Comparison of ENCODE assay signal across 1 mouse cellular context in the genomic region with DNA sequence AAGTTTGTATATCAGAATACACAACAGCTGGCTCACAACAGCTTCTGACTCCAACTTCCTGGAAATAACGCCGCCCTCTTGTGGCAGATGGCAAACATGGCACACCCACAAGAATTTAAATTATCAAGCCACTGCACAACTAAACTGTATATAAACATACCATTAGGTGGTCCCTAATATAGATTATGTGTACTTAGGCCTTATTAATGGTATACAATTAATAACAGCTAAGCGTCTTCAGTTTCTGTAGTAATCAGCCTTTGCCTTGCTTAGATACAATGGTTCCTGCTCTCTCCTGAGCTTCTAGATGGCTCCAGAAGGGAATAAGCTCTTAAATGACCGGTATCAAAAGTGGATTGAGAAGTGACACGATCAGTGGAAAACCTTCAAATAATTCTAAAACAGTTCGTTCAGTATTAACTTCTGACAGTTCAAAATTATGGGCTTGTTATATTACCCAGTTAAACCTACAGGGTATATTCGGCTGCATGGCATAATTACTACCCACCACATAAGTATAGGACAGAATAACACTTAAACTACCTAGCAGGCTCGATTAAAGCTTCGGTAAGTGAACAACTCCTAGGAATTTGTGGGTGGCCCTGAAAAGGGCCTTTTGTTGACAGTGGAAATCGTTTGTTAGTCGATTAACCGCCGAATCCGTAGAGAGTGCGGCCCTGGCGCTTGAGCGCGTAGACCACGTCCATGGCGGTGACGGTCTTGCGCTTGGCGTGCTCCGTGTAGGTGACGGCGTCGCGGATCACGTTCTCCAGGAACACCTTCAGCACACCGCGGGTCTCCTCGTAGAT.
A peak's percentile ranks its signal among the peaks of the same experiment; 100 is the strongest.
TF ChIP-seq lines count a peak whose summit lies in the region.

No protein-coding gene starts in this region.

TF ChIP-seq in CH12.LX, 34 proteins besides CTCF, POLR2A, EP300 and RAD21:
- TF ChIP-seq GABPA (IDR thresholded peaks at IDR 0.05; ENCODE audit: insufficient replicate concordance, low read depth, low read length) = no peak
- no peak for TF ChIP-seq JUN (IDR thresholded peaks at IDR 0.05; ENCODE audit: insufficient read depth, low read depth, low read length)
- TF ChIP-seq TCF12 (IDR thresholded peaks at IDR 0.05; ENCODE audit: low read depth, low read length) = no peak
- no peak for TF ChIP-seq TBP (conservative IDR thresholded peaks at IDR 0.05; ENCODE audit: low read depth, low read length)
- TF ChIP-seq ZMIZ1 (IDR thresholded peaks at IDR 0.05; ENCODE audit: low read depth, low read length) = peak; percentile 99
- TF ChIP-seq KAT2A (IDR thresholded peaks at IDR 0.05; ENCODE audit: insufficient replicate concordance, low read length) = no peak
- TF ChIP-seq BHLHE40 (IDR thresholded peaks at IDR 0.05; ENCODE audit: low read depth, low read length) = peak; percentile 49; the same call in 1 of the 2 replicates
- TF ChIP-seq SIN3A (IDR thresholded peaks at IDR 0.05; ENCODE audit: low read length) = peak; percentile 61; the same call in 1 of the 2 replicates
- peak; percentile 85 for TF ChIP-seq ELF1 (IDR thresholded peaks at IDR 0.05; ENCODE audit: low read depth, low read length)
- TF ChIP-seq PAX5 (IDR thresholded peaks at IDR 0.05; ENCODE audit: low read length) = no peak
- peak; percentile 100 for TF ChIP-seq POLR2AphosphoS2 (IDR thresholded peaks at IDR 0.05; ENCODE audit: low read depth, low read length)
- TF ChIP-seq MAX (IDR thresholded peaks at IDR 0.05; ENCODE audit: low read length) = 0 out of 2 replicates have a peak, but pooled peaks have one; percentile 54
- TF ChIP-seq JUND (conservative IDR thresholded peaks at IDR 0.05; ENCODE audit: low read depth, low read length) = 0 out of 2 replicates have a peak, but pooled peaks have one; percentile 40
- peak; percentile 75; the same call in 1 of the 2 replicates for TF ChIP-seq MYC (IDR thresholded peaks at IDR 0.05; ENCODE audit: low read depth, low read length)
- no peak for TF ChIP-seq ZNF384 (IDR thresholded peaks at IDR 0.05; ENCODE audit: low read depth, low read length)
- TF ChIP-seq USF2 (conservative IDR thresholded peaks at IDR 0.05; ENCODE audit: low read depth, low read length) = no peak
- TF ChIP-seq MAFK (IDR thresholded peaks at IDR 0.05; ENCODE audit: insufficient replicate concordance, low read length) = 0 out of 2 replicates have a peak, but pooled peaks have one; percentile 33
- no peak for TF ChIP-seq E2F4 (IDR thresholded peaks at IDR 0.05; ENCODE audit: insufficient replicate concordance, low read depth, low read length)
- TF ChIP-seq USF1 (IDR thresholded peaks at IDR 0.05; ENCODE audit: low read depth, low read length) = no peak
- peak; percentile 99 for TF ChIP-seq UBTF (IDR thresholded peaks at IDR 0.05; ENCODE audit: low read depth, low read length)
- no peak; the same call in 1 of the 2 replicates for TF ChIP-seq IRF4 (IDR thresholded peaks at IDR 0.05; ENCODE audit: low read depth, low read length)
- peak; percentile 71 for TF ChIP-seq SMC3 (IDR thresholded peaks at IDR 0.05; ENCODE audit: low read depth, low read length)
- TF ChIP-seq ETS1 (conservative IDR thresholded peaks at IDR 0.05; ENCODE audit: low read depth, low read length) = peak; percentile 18; the same call in 1 of the 2 replicates
- peak; percentile 83 for TF ChIP-seq MXI1 (IDR thresholded peaks at IDR 0.05; ENCODE audit: low read depth, low read length)
- no peak; the same call in 1 of the 2 replicates for TF ChIP-seq NRF1 (IDR thresholded peaks at IDR 0.05; ENCODE audit: low read depth, low read length)
- no peak for TF ChIP-seq MAZ (IDR thresholded peaks at IDR 0.05; ENCODE audit: low read depth, low read length)
- TF ChIP-seq ZC3H11A (IDR thresholded peaks at IDR 0.05; ENCODE audit: low read depth, low read length) = no peak
- no peak for TF ChIP-seq MEF2A (IDR thresholded peaks at IDR 0.05; ENCODE audit: borderline replicate concordance, low read depth, low read length)
- TF ChIP-seq NELFE (IDR thresholded peaks at IDR 0.05; ENCODE audit: low read depth, low read length) = no peak
- TF ChIP-seq CHD1 (IDR thresholded peaks at IDR 0.05; ENCODE audit: low read depth, low read length) = peak; percentile 95
- TF ChIP-seq ZKSCAN1 (IDR thresholded peaks at IDR 0.05; ENCODE audit: borderline replicate concordance, low read depth, low read length) = no peak
- peak; percentile 67 for TF ChIP-seq RCOR1 (conservative IDR thresholded peaks at IDR 0.05; ENCODE audit: low read depth, low read length)
- no peak; the same call in 1 of the 2 replicates for TF ChIP-seq HCFC1 (IDR thresholded peaks at IDR 0.05; ENCODE audit: low read depth, low read length)
- peak; percentile 77 for TF ChIP-seq CHD2 (IDR thresholded peaks at IDR 0.05; ENCODE audit: low read length)
TF ChIP-seq in CH12.LX: peak in this region for 16.
